Mouse (Mus musculus): ENCODE measurements around the gene Tbc1d4. TPM values are rescaled to one million over a fixed set of nuclear protein-coding genes. Genes with fewer than 3 reads are reported as not detected.

Gene Tbc1d4
- polyA plus RNA-seq (2015; fragmentation: Nextera tagmentation; extraction: Ambion mirVana) = 18.5 and 21.5 TPM in 2 replicates

DNA sequence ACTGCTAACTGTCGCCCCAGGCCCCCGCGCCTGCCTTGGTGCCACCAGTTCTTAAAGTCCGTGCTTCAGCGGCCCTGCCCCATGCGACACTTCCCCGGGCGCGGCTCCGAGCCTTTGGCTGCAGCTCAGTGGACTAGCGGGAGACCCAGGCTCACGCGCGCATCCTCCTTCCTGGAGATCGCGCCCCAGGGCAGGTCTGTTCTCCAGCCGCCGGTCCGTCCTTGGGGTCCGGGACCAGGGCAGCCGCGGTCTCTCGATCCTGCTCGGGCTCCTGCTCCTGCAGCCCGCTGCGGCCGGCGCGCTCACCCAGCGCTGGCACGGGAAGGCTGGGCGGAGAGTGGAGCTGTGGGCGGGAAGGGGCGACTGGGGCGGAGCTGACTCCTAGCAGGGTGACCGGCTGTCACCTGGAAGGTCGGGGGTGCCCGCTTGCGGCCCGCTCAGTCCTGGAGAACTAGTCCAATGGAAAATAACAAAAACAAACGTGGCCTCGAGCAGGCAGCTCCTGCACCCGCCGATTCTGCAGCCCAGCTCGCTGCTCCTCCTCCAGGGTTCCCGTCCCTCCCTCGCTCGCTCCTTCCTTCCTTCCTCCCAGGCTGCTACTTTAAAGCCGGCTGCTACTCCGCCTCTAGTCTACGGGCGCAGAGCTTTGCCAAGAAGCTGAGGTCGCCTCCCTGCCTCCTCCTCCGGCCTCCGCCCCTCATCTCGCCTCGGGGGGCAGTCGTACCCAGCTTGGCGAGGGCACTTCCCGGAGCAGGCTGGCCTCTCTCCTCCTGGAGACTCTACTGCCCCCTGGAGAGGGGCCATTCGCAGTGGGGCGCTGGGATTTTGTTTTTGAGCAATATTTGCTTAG is at the start of gene Tbc1d4:
Gene Tbc1d4 (minus strand): TSS at position 673 of the 850 bp plus-strand sequence.
- Histone ChIP-seq H3K27me3 (replicated peaks) (no peaks in the 10 kb centered on the region), H3K9me3 (no peaks in the 10 kb centered on the region), H3K4me2 (peak within 1 kb of the TSS; percentile 96), H3K9ac (peak within 1 kb of the TSS; percentile 95), H3K4me1 (peaks cover 15% of the 10 kb centered on the region), H3K36me3 (no peaks in the 10 kb centered on the region), H3K4me3 (peak within 1 kb of the TSS; percentile 91), H3K27ac (replicated peaks) (peak within 1 kb of the TSS; percentile 94)
- WGBS = under 1% methylated on average over 62 of the region's 62 CpGs
- ATAC-seq (ENCODE audit: extremely low read depth, insufficient number of reproducible peaks, low FRiP score, low TSS enrichment) = peak; percentile 74

GRCm38 (mm10) chr14:101656307-101656706 is 47.3 kb upstream of the Tbc1d4 start:
- Histone ChIP-seq H3K27me3 (replicated peaks) (0 out of 2 replicates have a peak, but pooled peaks cover 4% of the 10 kb centered on the region), H3K36me3 (peaks cover 10% of the 10 kb centered on the region), H3K4me3 (no peak overlapping the region), H3K9me3 (no peaks in the 10 kb centered on the region), H3K4me2 (no peak overlapping the region), H3K4me1 (peaks cover 6% of the 10 kb centered on the region; the same call in 1 of the 2 replicates), H3K27ac (replicated peaks) (no peak overlapping the region), H3K9ac (no peak overlapping the region)
- ATAC-seq (ENCODE audit: extremely low read depth, insufficient number of reproducible peaks, low FRiP score, low TSS enrichment) = no peak
- WGBS = 63% methylated on average over 10 of the region's 10 CpGs

DNA sequence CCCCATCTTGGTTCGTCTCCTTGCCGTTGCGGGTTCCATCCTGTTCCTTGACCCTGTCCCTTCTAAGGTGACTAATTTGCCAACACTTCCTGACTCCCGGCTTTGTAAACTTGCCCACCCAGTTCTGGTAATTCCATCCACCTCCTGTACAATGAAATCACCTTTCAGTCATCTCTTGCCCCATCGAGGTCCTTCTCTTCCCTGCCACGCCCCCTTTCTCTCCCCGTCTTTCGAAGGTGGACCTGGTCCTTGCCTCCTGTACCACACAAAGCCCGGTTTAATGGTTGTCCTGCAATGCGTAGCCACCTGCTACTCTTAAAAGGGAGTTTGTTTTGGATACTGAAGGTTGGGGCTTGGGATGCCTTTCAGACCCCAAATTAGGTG is 45.5 kb upstream of the Tbc1d4 start:
- no peak overlapping the region for H3K27ac ChIP-seq (replicated peaks)
- no peaks in the 10 kb centered on the region for H3K9me3 ChIP-seq
- peak overlapping the region; percentile 89 for H3K9ac ChIP-seq
- peak overlapping the region; percentile 93 for H3K4me3 ChIP-seq
- H3K36me3 ChIP-seq = 0 out of 2 replicates have a peak, but pooled peaks cover 4% of the 10 kb centered on the region
- peaks cover 6% of the 10 kb centered on the region; the same call in 1 of the 2 replicates for H3K4me1 ChIP-seq
- no peak for ATAC-seq (ENCODE audit: extremely low read depth, insufficient number of reproducible peaks, low FRiP score, low TSS enrichment)
- H3K27me3 ChIP-seq (replicated peaks) = 0 out of 2 replicates have a peak, but pooled peaks cover 4% of the 10 kb centered on the region
- H3K4me2 ChIP-seq = peak overlapping the region; percentile 88
- WGBS = under 1% methylated on average over 10 of the region's 10 CpGs

- Histone ChIP-seq H3K9ac (peak within 1 kb of the TSS; percentile 89), H3K4me2 (peak within 1 kb of the TSS; percentile 88), H3K27me3 (replicated peaks) (0 out of 2 replicates have a peak, but pooled peaks cover 4% of the 10 kb centered on the region), H3K4me1 (peaks cover 6% of the 10 kb centered on the region; the same call in 1 of the 2 replicates), H3K27ac (replicated peaks) (peak within 1 kb of the TSS; percentile 56; the same call in 1 of the 2 replicates), H3K36me3 (0 out of 2 replicates have a peak, but pooled peaks cover 2% of the 10 kb centered on the region), H3K4me3 (peak within 1 kb of the TSS; percentile 93), H3K9me3 (no peaks in the 10 kb centered on the region)
- WGBS = under 1% methylated on average over 77 of the region's 81 CpGs
- ATAC-seq (ENCODE audit: extremely low read depth, insufficient number of reproducible peaks, low FRiP score, low TSS enrichment) = peak; percentile 88
Observed at GRCm38 (mm10) chr14:101653581-101654525, 44.9 kb upstream of the Tbc1d4 start, which contains the start of gene Uchl3. Gene Uchl3, plus strand, starts transcription at chr14:101653967.

GRCm38 (mm10) chr14:101652571-101652970 is 43.6 kb upstream of the Tbc1d4 start:
- peaks cover 6% of the 10 kb centered on the region; the same call in 1 of the 2 replicates for H3K4me1 ChIP-seq
- H3K4me2 ChIP-seq = no peak overlapping the region
- H3K4me3 ChIP-seq = no peak overlapping the region
- 78% methylated on average over 6 of the region's 6 CpGs for WGBS
- no peak for ATAC-seq (ENCODE audit: extremely low read depth, insufficient number of reproducible peaks, low FRiP score, low TSS enrichment)
- no peak overlapping the region for H3K27ac ChIP-seq (replicated peaks)
- H3K36me3 ChIP-seq = no peaks in the 10 kb centered on the region
- 0 out of 2 replicates have a peak, but pooled peaks cover 4% of the 10 kb centered on the region for H3K27me3 ChIP-seq (replicated peaks)
- no peaks in the 10 kb centered on the region for H3K9me3 ChIP-seq
- H3K9ac ChIP-seq = no peak overlapping the region

DNA sequence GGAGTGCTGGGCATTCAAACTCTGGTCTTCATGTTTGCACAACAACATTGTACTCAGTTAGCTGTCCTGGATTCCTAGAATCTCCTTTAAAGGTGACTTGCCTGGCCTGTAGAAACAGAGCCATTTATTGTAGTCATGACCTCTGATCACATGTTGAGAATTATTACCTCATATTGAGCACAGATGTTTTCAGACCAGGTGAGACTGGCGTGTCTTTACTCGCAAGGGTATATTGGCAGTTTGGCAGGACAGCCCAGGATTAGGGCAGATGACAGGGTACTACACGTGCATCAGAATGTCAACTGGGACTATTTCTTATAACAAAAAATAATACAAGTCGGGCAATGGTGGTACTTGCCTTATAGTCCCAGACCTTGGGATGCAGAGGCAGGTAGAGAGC is 41.6 kb upstream of the Tbc1d4 start:
- no peak for ATAC-seq (ENCODE audit: extremely low read depth, insufficient number of reproducible peaks, low FRiP score, low TSS enrichment)
- Histone ChIP-seq H3K9ac (no peak overlapping the region), H3K4me3 (no peak overlapping the region), H3K27ac (replicated peaks) (no peak overlapping the region), H3K4me1 (peaks cover 6% of the 10 kb centered on the region; the same call in 1 of the 2 replicates), H3K27me3 (replicated peaks) (0 out of 2 replicates have a peak, but pooled peaks cover 4% of the 10 kb centered on the region), H3K9me3 (no peaks in the 10 kb centered on the region), H3K36me3 (no peaks in the 10 kb centered on the region), H3K4me2 (no peak overlapping the region)
- WGBS = 73% methylated on average over 4 of the region's 4 CpGs

DNA sequence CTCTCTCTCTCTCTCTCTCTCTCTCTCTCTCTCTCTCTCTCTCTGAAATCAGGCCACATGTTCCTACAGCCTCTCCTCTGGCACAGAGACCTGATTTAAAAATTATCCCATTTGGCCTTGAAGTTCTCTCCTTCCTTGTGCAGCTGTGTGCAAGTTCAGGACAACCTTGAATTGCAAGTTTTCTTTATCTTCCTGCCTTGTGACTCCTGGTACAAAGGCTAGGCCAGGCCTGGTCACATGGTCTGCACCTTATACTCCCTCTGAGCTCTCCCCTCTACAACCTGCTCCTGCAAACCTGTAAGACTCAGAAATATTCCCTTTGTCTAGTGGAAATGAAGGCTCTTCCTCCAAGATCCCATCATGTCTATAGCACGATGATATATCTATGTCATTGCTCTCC is 36.0 kb upstream of the Tbc1d4 start:
- no peak overlapping the region for H3K4me2 ChIP-seq
- 65% methylated on average over 1 of the region's 1 CpGs for WGBS
- no peaks in the 10 kb centered on the region for H3K9me3 ChIP-seq
- H3K27me3 ChIP-seq (replicated peaks) = 0 out of 2 replicates have a peak, but pooled peaks cover 4% of the 10 kb centered on the region
- H3K27ac ChIP-seq (replicated peaks) = no peak overlapping the region
- no peak for ATAC-seq (ENCODE audit: extremely low read depth, insufficient number of reproducible peaks, low FRiP score, low TSS enrichment)
- H3K36me3 ChIP-seq = no peaks in the 10 kb centered on the region
- no peaks in the 10 kb centered on the region for H3K4me1 ChIP-seq
- H3K4me3 ChIP-seq = no peak overlapping the region
- H3K9ac ChIP-seq = no peak overlapping the region

DNA sequence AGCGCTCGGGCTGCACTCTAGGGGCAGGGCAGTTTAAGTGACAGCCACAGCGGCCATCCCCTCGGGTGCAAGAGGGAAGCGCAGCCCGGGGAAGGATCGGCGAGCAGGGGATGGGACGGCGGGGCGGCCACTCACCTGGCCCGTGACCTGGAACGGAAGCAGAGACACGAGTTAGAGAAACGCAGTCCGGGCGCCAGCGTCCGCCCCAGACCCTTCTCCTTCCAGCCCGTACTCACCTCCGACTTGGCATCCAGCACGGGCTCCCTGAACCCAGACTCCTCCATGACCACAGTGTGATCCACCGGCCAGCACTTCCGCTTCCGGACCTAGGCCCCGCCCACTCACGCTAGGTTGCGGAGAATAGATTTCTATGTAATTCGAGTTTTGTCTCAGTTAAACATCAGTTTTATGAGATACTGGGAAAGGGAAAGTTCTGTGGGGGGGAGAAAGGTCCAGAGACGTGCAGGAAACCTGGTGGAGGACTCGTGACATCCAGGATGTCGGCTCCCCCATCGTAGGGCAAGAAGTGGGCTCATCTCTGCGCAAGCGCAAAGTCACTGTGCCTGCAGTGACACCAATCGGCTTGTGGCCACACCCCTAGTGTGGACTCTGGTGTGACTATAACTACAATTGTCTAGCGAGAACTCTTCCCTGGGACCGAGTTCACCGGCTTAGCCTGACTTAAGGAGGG is 31.3 kb upstream of the Tbc1d4 start, which contains the start of gene Commd6:
Gene Commd6 (minus strand): TSS at position 534 of the 691 bp plus-strand sequence.
- no peaks in the 10 kb centered on the region for H3K9me3 ChIP-seq
- under 1% methylated on average over 39 of the region's 39 CpGs for WGBS
- peak within 1 kb of the TSS; percentile 90 for H3K9ac ChIP-seq
- H3K27ac ChIP-seq (replicated peaks) = peak within 1 kb of the TSS; percentile 89
- ATAC-seq (ENCODE audit: extremely low read depth, insufficient number of reproducible peaks, low FRiP score, low TSS enrichment) = peak; percentile 90
- peaks cover 10% of the 10 kb centered on the region for H3K36me3 ChIP-seq
- H3K4me3 ChIP-seq = peak within 1 kb of the TSS; percentile 91
- H3K4me1 ChIP-seq = peaks cover 9% of the 10 kb centered on the region
- H3K4me2 ChIP-seq = peak within 1 kb of the TSS; percentile 89
- H3K27me3 ChIP-seq (replicated peaks) = 0 out of 2 replicates have a peak, but pooled peaks cover 4% of the 10 kb centered on the region

GRCm38 (mm10) chr14:101637381-101637780 is 28.4 kb upstream of the Tbc1d4 start:
- Histone ChIP-seq H3K27ac (replicated peaks) (no peak overlapping the region), H3K36me3 (peaks cover 34% of the 10 kb centered on the region), H3K4me1 (peaks cover 9% of the 10 kb centered on the region), H3K27me3 (replicated peaks) (no peaks in the 10 kb centered on the region), H3K4me3 (no peak overlapping the region), H3K9me3 (no peaks in the 10 kb centered on the region), H3K9ac (no peak overlapping the region), H3K4me2 (no peak overlapping the region)
- no peak for ATAC-seq (ENCODE audit: extremely low read depth, insufficient number of reproducible peaks, low FRiP score, low TSS enrichment)
- WGBS = 86% methylated on average over 6 of the region's 6 CpGs

GRCm38 (mm10) chr14:101635765-101636164 is 26.8 kb upstream of the Tbc1d4 start:
- H3K9me3 ChIP-seq = no peaks in the 10 kb centered on the region
- WGBS = 96% methylated on average over 1 of the region's 1 CpGs
- H3K9ac ChIP-seq = no peak overlapping the region
- peaks cover 9% of the 10 kb centered on the region for H3K4me1 ChIP-seq
- H3K36me3 ChIP-seq = peaks cover 41% of the 10 kb centered on the region
- no peak overlapping the region for H3K27ac ChIP-seq (replicated peaks)
- no peak overlapping the region for H3K4me3 ChIP-seq
- ATAC-seq (ENCODE audit: extremely low read depth, insufficient number of reproducible peaks, low FRiP score, low TSS enrichment) = no peak
- no peak overlapping the region for H3K4me2 ChIP-seq
- no peaks in the 10 kb centered on the region for H3K27me3 ChIP-seq (replicated peaks)

Data from heart, embryonic 13.5 days (tissue).